Mouse (Mus musculus): Measurements from ENCODE around the gene Pemt.

DNA sequence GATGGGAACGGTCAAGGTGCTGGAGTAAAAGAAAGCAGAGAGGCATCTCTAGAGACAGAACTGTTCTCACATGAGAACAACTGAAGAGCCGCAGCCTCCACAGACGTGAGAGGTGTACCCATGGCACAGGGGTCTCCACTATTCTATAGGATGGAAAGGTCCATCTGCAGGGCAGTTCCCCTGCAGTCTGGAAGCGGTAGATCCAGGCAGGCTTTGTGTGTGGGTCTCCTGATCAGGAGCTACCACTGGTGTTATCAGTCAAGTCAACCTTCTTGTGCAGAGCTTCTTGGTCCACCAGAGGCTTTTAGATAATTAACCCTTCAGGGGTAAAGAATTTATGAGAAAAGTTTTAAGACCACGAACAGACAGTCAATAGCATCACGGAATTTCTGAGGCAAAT, 10.2 kb upstream of the Pemt start:
- TF ChIP-seq CTCF (conservative IDR thresholded peaks at IDR 0.05 in 1 of 2, IDR thresholded peaks at IDR 0.05 in 1 of 2; ENCODE audit: low read depth in 2 of 2, low read length in 2 of 2) (no peak), EP300 (IDR thresholded peaks at IDR 0.05; ENCODE audit: low read length) (no peak), POLR2A (IDR thresholded peaks at IDR 0.05; ENCODE audit: low read depth, low read length) (no peak), USF2 (conservative IDR thresholded peaks at IDR 0.05; ENCODE audit: low read depth, low read length) (no peak), ZC3H11A (IDR thresholded peaks at IDR 0.05; ENCODE audit: low read depth, low read length) (no peak), ELF1 (IDR thresholded peaks at IDR 0.05; ENCODE audit: low read depth, low read length) (no peak)

Data from CH12.LX (cell line).